Mouse (Mus musculus): ENCODE results near the gene Syndig1.

Syndig1 gene

DNA sequence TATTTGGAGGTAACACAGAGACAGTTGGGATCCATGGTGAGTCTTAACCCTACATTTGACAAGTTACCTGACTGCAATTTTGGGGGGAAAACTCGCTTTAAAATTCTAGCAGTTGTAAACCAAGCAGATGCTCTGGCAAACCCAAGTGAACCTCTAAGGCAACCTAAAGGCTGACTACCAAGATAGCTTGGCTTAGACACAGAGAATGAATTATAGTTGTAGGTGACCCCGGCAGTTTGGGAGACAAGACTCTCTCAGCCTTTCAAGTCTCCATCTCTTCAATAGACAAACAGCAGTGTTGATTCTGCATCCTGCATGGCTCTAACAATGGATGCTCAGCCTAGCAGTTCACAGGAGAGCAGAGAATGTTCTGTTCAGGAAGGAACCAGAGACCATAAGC lies at the start of gene Syndig1:
Syndig1 (plus strand) TSS at position 301 of the 400 bp plus-strand sequence.
- DNase-seq (ENCODE audit: low spot score in 2 of 2): no peak

DNA sequence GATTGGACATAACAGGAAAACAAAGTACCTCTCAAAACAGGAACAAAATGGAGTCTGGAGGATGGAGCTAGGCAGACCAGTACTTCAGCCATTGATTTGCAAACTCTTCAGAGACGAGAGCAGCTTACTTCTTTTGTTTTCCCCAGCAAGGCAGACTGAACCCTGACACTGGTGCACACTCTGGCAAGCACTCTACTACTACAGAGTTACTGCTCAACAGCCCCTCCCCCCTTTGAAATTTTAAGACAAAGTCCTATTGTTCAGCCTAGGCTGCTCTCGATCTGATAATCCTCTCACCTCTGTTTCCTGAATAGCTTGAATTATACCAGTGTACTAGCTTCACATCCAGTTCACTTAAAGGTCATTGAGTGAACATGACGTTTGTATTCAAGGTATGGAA lies 30.4 kb upstream of the Syndig1 start:
- no peak for DNase-seq (ENCODE audit: low spot score in 2 of 2)

DNA sequence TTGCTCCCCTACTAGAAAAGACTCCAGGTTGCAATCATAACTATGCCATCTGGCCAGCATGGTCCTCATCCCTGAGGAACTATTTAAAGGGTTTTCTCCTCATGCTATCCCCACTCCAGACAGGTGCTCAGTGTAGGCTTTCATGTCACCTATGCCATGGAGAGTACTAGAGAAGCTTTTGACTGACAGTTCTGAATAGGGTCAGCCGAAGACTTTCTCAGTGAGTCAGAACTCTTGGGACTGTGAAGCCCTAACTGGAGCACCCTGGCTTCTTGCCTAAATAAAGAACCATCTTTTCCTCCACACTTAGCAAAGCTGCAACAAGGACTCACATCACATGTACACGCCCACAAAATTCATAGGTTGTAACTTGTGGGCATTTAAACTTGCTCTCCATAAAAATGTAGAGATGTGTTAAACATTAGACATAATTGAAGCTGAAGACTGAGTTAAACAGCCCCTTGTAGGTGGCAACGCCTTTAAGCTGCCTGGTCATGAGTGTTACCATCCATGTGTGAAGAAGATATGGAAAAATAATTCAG lies 24.3 kb upstream of the Syndig1 start:
- DNase-seq (ENCODE audit: low spot score in 2 of 2): no peak

DNA sequence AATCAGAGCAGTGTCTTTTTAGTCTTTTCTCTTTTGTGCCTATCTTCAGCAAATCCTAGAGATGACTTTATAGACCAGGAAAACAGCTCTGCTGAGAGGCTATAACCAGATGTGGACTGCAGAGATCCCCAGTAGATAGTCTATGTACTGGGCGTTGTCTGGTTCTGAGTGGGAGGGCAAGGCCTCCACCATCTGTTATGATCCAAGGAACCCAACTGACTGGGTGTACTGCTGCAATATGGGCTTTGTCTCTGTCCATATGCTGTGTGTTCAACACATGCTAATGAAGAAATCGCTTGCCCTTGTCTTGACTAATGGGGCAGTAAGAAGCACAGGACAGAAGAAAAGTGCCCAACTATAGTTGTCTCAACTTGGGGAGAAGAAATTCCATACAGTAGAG lies 23.8 kb upstream of the Syndig1 start:
- no peak for DNase-seq (ENCODE audit: low spot score in 2 of 2)

DNA sequence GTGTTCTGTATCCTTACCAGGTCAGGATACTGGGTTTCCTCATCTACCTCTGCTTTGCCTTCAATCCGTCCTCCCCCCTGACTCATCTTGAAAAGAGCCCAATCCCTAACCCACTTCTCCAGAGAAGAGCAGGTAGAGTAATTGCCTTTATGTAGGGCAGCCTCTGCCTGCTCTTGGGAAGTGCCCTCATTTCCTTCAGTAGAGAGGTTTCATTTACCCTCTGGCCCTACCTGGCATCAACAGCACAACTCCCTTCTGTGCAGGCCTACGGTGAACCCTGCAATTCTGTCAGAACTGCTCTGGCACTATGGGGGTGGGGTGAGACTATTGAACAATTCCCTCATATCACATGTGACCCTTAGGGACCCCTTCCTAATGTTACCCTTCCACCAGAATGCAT lies 16.1 kb upstream of the Syndig1 start:
- no peak for DNase-seq (ENCODE audit: low spot score in 2 of 2)

DNA sequence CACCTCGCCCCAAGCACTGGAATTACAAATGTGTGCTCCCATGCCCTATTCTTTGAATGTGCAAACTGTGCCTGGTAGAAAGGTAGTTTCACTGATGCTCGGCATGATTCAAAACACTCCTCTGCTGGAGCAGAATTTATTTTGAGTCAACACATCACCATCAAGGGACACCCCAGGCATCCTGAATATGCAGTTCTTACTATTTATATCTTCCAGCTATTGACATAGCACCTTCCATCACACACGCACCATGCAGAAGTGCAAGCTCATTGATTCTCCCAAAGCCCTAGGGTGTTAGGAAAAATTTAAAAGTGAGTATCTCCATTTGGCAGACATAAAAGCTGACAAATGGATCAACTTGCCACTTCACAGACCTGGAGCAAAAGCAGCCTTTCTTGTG lies 10.6 kb upstream of the Syndig1 start:
- DNase-seq (ENCODE audit: low spot score in 2 of 2): no peak

DNA sequence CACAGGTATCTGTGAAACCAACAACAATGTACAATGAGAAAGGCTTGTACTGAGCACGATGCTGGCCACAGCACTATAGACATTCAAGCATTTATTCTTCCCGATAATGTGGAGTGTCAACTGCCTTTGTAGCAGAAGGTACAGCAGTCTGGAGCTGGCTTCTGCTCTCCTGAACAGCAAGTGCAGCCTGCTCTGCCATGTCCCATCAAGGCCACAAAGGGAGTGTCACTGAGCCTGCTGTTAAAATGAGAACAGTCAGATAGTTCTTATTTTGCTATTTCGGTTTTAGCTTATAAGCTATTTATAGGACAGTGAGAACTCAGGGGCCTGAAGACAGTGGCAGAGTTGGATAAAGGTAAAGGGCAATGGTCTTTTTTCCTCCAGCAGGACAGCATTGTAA lies 9.3 kb upstream of the Syndig1 start:
- DNase-seq (ENCODE audit: low spot score in 2 of 2): no peak

DNA sequence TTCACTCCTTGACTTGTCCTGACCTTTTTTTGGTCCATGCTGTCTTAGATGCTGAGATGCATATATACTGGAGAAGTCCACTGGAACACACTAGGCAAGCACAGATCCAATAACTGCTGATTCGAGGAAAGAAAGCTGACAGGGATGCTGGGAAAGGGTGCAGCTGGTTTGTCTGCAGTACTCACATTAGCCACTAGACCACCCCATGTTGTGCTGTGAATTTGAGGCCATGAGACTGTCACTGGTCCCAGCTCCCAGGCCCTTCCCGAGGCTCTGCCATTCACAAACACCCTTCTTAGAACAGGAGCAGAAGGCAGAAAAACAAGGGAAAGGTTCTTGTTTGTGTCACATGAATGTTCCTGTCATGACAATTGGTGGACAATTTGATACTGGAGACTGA lies 8.8 kb upstream of the Syndig1 start:
- no peak for DNase-seq (ENCODE audit: low spot score in 2 of 2)

DNA sequence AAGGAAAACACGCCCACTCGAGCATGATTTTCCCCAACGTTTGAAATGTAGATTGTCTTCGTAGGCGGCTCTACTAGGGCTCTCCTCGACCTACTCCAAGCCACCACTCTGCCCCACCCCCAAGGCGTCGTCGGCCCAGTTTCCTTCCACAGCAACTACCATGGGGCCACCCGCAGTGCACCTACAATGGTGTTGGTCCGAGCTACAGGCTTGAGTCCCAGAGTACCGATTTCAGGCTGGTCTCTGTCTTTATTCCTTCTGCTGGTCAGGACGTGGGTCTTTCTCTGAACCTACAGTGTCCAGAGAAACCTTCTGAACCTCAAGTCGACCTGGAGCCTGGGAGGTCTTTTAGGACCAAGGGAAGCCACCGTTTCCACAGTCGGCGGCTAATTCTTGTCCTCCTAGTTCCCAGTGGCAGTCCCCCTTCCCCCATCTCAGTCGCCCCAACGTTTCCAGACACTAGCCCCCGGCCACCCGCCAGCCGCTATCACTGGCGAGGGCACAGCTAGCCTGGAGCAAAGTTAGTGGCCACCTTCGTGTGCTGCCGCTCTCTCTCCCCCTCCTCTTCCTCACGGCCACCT lies 1.0 kb downstream of the Syndig1 start:
- peak in 1 of 2 experiments; percentile 22 for DNase-seq (ENCODE audit: low spot score in 2 of 2)

DNA sequence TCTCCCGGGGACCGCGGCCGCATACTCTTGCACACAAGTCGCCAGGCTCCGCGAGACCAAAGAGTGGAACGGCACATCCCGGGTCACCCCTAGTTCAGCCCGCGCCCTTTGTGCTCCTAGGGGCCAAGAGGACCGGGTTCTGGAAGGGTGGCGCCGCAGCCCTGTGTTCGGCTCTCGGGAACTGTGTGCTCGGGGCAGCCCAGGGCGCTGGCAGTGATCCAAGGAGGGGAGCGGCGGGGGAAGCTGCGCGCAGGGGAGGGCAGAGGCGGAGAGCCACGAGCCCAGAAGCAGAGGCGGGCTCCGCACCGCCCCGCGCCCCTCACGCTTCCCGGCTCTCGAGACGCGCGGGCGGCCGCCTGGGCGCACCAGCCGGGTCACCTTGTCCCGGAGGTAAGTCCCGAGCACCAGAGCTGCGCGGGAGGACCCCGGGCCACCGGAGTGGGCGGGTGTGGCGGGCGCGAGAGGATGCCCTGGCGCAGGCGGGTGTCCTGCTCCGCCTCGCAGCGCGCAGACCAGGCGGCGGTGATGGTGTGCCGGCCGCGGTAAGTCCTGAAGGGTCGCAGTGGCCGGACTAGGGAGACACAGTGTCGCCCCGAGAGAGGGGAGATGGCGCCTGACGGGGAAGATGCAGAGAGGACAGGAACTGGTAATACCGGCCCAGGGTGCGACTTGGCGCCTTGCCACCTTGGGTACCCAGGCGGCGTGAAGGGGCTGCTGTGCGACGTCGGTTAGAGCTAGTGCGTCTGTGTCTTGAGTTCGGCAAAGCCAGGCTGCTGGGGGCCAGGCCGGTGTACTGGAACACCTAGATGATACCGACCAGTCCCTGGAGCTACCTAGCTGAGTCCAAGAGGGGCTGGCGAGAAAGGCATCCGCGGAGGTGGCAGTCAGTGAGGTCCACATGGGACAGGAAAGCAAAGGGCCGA lies 1.8 kb downstream of the Syndig1 start, which contains the start of gene C530025M09Rik:
C530025M09Rik (minus strand) TSS at position 678 of the 923 bp plus-strand sequence.
- peak; percentile 43 to 50 for DNase-seq (ENCODE audit: low spot score in 2 of 2)

DNA sequence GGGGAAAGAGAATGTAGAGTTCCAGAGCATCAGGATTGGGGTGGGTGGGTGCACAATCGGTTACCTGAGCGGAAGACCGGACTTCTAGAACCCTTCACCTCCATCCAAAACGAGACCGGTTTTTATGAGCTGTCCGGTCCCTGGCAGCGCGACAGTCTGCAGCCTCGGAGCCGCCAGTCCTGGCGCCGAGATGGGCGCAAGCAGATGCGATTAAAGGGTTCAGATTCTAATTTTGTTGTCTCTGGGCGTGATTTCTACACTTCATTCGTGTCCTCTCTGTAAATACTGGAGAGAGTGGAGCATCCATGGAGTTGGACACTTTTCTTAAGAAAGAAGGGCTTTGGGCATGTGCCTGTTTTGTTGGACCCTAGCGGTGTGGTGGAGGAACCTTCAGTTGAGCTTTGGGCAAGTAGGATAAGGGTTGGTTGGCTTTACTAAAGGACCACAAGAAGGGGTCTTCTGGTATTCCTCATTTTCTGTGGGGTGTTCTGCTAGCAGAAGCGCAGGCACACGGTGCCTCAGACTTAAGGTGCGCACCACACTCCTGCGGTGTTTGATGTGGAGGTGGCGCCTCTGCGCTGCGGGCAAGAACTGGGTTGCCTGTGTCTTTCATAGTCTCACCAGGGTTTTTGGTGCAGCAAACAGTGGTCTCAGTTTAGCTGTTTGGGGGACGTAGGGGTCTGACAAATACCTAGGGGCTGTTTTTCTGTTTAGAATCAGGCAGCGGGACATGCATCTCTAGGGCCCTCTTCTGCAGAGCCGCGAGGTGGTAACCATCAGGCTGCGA lies 2.6 kb downstream of the Syndig1 start:
- DNase-seq (ENCODE audit: low spot score in 2 of 2): peak; percentile 20 to 30

DNA sequence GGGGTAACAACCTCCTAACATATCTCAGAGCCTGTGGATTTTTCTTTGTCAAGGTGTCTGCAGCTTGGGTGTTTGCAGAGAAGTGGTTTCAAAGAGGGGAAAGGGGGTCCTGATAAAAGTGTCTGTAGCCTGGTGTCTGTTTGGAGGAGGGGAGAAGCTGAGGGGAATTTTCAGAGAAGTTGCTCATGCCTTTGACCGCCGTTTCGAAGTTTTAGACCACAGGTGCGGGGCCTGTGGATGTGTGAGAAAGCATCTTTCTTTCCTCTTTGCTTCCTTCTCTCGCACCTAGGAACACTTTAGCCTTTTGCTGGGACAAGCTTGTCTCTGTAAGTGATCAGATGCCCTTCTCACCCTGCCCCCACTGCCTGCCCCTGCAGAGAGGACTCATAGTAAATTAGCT lies 3.3 kb downstream of the Syndig1 start:
- DNase-seq (ENCODE audit: low spot score in 2 of 2): no peak

DNA sequence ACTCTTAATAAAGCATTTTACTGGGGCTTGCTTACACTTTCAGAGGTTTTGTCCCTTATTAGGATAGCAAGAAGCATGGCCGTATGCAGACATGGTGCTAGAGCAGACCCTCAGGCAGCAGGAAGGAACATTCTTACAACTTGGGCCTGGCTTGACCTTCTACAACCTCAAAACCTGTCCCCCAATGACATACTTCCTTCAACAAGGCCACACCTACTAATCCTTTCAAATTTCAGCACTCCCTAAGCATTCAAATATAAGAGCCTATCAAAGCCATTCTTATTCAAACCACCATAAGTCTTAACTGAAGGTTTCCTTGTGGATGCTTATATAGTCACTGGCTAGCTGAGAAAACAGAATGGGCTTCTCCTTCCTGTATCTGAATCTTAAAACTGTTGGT lies 6.1 kb downstream of the Syndig1 start:
- no peak for DNase-seq (ENCODE audit: low spot score in 2 of 2)

DNA sequence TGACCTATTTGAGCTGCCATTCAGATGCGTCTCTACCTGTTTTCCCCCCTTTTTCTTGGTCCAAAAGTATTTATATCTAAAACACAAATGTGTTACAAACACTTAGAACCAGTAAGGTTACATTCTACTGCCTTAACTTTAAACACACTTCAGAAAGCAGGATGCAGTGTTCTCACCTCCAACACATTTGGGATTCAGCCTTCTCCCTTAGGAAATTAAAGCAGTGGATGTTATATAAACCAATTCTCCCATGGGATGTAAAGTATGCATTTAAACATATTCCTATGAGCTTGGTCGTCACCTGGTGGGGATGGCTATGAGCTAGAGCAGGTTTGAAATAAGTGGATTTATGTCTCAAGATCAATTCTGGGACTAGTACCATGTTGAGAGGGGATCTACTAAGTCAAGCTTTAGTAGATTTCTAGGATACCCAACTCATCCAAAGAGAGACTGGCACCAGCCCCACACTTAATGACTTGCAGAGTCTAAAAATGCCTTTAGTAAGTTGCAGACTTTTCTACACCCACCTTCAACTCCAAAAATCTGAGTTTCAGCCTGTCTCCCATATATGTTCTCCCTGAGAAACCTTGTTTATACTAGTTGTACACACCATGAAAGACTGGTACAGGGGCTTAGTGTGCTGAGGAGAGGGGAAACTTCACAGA lies 7.6 kb downstream of the Syndig1 start:
- no peak for DNase-seq (ENCODE audit: low spot score in 2 of 2)

DNA sequence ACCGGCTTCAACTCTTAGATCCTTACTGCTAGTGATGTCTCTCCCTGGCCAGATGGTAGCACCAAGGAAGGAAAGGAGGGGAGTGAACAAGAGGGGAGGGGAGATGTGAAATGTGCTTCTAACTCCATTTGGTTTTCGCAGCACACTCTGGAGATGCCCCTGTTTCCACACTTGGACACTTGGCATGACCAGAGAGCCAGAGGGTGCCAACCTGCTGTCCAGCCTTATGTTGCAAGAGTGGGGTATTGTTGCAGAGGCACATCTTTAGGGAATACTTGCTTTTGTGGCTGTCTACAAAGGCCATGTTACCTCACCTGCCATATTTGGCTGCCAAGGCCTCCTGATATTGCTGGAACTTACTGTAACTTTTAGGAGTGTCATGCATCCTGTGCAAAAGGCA lies 10.7 kb downstream of the Syndig1 start:
- no peak for DNase-seq (ENCODE audit: low spot score in 2 of 2)

DNA sequence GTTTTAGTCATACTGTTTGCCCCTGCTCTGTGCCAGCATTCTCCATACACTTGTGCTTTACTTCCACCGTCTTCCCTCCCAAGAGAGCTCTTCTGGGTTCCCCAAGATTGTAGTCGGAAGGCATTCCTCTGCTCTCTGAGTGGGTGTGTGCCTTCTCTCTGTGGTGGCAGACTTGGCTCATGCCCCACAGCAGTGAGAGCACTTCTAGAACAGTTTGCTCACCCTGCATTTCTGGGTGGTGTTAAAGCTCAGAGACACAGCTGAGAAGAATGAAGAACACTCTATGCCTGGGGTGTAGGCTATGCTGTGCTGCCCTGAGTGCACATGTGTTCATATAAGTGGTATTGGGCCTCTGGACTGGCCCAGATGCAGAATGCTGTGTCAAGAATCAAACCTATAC lies 15.6 kb downstream of the Syndig1 start:
- DNase-seq (ENCODE audit: low spot score in 2 of 2): peak; percentile 10 to 23

DNA sequence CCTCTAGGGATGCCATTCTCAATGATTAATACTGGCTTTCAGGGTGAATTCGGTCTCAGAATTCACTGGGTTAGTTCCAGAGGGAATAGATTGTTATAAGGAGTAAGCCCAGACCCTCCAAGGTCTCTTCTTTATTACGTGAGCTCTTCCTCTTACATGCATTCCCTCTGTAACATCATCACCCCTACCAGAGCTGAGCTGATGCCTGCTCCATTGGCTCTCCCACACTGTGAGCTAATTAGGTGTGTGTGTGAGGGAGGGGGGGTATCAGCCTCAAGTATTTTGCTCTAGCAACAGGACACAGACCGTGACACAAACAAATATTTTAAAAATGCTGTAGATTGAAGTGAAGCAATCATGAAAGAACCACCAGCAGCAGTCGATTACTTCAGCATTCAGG lies 19.8 kb downstream of the Syndig1 start:
- DNase-seq (ENCODE audit: low spot score in 2 of 2): no peak

DNA sequence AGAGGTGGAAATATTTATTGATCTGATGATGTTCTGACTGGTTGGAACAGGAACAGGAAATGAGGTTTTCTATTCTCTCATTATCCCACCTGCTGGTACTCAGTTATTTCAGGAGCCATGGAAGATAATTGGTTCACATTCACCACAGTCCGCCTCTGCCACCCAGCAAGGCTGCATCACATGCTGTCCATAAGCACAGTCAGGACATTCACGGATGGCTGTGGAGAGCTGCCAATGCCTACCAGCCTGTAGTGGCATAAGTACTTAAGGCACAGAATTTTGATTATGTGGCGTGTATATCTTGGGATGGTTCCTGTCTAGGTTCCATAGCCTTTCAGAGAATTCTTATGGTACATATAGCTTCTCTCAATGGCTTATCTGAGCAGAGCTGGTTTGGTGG lies 32.0 kb downstream of the Syndig1 start:
- no peak for DNase-seq (ENCODE audit: low spot score in 2 of 2)

DNA sequence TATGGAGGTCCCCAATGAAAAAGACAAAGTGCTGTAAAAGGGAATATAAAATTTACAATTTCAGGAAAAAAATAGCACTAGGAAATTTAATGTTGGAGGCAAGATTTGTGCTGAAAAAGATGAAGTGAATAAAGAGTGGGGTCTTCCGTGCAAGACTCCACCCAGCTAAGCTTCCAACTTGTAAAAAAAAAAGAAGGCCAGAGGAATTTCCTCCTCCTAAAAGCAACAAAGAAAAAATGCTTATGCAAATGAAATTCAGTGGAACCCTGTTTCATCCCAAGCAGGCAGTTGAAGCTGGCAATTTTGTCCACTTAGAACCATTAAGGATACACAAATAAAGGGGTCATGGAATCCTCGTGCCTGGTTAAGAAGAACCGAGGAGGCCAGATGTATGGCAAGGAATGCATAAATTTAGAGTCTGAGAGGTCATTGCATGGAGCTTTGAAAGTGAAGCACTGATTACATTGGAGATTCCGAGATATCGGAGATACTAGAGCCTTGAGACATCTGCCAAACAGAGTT lies 37.0 kb downstream of the Syndig1 start:
- DNase-seq (ENCODE audit: low spot score in 2 of 2): no peak

DNA sequence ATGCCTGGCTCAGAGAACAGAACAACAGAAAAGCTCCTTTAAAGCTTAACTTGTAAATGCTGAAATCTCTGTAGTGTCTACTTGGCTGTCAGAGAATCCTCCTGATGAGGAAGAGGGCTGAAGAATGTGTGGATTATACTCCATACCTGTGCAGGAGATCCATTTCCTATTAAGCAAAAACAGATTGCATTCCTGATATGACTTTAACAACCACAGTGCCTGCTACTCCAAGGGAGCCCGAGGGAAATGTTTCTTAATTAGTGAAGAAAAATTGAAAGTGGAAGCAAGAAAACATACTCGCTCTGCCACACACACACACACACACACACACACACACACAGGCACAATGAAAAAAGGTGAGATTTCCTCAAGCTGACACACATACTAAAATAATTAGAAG lies 41.5 kb downstream of the Syndig1 start:
- no peak for DNase-seq (ENCODE audit: low spot score in 2 of 2)

DNA sequence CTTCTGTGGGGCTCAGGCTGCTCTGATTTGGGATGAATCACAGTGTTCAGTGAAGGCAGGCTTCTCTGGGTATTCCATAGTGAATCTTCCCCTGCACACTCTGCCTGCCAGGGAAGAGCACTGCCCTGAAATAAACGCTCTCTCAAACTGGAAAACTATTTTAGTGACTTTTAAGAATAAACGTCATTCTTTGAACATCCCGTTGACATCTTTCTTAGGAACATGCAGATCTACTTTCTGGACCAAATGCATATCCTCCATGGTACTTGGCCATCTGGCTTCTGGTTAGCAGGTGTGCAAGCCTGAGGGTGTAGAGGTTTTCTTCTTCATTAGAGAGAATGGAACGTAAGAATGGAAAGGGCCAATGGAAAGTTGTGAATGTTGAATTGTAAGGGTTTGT lies 43.5 kb downstream of the Syndig1 start:
- DNase-seq (ENCODE audit: low spot score in 2 of 2): no peak
